Mouse (Mus musculus) megakaryocyte, embryonic 14.5 days (primary cell): Measurements from ENCODE around the gene B230217C12Rik. TPM values are rescaled to one million over a fixed set of nuclear protein-coding genes. Genes with fewer than 3 reads are reported as not detected.

Experiments
- H3K27me3 ChIP-seq: replicated peaks from 2 replicates; pipeline ENCODE3; 2012; ENCODE audit warnings: inconsistent platforms
- H3K36me3 ChIP-seq: replicated peaks from 2 replicates; pipeline ENCODE3; 2012; ENCODE audit warnings: low read length, inconsistent platforms, mixed read lengths
- H3K4me1 ChIP-seq: 2 replicates; pipeline ENCODE4 v1.6.1; 2012; ENCODE audit warnings: inconsistent platforms
- H3K4me3 ChIP-seq: replicated peaks from 2 replicates; pipeline ENCODE3; 2012; ENCODE audit warnings: moderate library complexity, mild to moderate bottlenecking, inconsistent platforms
- H3K9me3 ChIP-seq: 2 replicates; pipeline ENCODE4 v1.6.1; 2012; ENCODE audit warnings: inconsistent platforms
- FLI1 ChIP-seq: IDR thresholded peaks from 2 replicates; pipeline ENCODE4 v1.6.1; 2012; ENCODE audit warnings: low read length, inconsistent platforms, mixed read lengths
- GATA1 ChIP-seq: IDR thresholded peaks from 3 replicates; pipeline ENCODE4 v1.6.1; 2012; ENCODE audit warnings: mixed read lengths, low read length, inconsistent platforms, borderline replicate concordance
- polyA plus RNA-seq: library from polyadenylated mRNA; stranded (reverse); fragments of >175 nt; gene quantifications from 2 replicates; pipeline ENCODE4 v1.2.3, GENCODE M21; 2012; ENCODE audit warnings: low replicate concordance; ENCODE audit not compliant: insufficient read depth

B230217C12Rik gene
- polyA plus RNA-seq, 1 experiment = 1.7 TPM

DNA sequence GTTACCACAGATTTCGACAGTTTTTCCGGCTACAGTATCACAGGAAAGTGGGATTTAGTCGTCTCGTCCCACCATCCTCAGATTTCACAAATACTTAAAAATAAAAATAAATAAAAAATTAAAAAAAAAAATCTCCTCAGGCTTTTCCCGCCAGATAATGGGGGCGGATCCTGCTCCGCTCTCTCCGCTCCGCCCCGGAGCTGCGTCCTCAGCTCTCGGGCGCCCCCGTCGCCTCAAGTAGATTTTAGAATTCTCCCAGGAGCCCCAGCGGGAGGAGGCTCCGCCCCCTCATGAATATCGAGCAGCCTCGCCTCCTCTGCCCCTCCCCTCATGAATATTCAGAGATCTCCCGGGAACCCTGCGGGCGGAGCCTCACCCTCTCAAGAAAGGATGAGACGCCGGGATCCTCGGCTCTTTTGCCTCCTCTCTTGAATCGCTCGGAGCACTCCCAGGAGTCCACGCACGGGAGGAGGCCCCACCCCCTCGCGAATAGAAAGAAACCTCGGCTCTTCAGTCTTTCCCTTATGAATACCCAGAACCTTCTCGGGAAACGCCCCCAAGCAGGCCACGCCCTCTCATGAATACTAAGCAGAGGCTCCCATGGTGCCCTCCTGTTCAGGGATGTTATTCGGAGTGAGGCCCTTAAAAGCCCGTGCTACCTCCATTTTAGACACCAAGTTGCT, 43.5 kb downstream of the B230217C12Rik start, which contains the start of gene Fbxo47:
Gene Fbxo47, minus strand, starts transcription at position 237 of the 683 bp plus-strand sequence.
- H3K36me3 ChIP-seq = peaks cover 4% of the 10 kb centered on the region
- H3K4me3 ChIP-seq = peak within 1 kb of the TSS; percentile 92
- peaks cover 3% of the 10 kb centered on the region for H3K9me3 ChIP-seq
- peaks cover 23% of the 10 kb centered on the region; the same call in 1 of the 2 replicates for H3K4me1 ChIP-seq
- no peaks in the 10 kb centered on the region for H3K27me3 ChIP-seq
- TF ChIP-seq FLI1 = no peak

DNA sequence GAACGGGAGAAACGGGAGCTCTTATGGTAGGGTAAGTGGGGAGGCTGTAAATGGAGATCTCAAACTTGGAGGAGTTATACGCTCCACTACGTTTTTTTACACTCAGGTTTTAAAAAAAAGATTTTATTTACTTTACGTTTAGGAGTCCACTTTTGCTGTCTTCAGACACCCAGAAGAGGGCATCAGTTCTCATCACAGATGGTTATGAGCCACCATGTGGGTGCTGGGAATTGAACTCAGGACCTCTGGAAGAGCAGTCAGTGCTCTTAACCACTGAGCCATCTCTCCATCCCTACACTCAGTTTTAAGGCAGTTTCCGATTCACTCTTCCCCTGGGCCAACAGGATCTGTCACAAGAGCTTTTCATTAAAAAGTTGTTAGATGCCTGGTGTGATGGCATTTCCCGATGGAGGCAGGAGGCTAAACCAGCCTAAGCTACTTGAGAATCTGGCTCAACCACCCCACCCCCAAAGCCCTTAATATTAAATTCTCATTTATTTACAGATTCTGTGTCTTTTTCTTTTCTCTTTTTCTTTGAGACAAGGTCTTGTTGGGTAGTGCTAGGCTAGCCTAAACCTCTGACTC, 44.1 kb downstream of the B230217C12Rik start:
- TF ChIP-seq FLI1 (no peak), GATA1 (no peak)
- Histone ChIP-seq H3K36me3 (peaks cover 4% of the 10 kb centered on the region), H3K4me3 (peak overlapping the region; percentile 92), H3K9me3 (peaks cover 3% of the 10 kb centered on the region), H3K4me1 (peaks cover 25% of the 10 kb centered on the region; the same call in 1 of the 2 replicates), H3K27me3 (no peaks in the 10 kb centered on the region)

DNA sequence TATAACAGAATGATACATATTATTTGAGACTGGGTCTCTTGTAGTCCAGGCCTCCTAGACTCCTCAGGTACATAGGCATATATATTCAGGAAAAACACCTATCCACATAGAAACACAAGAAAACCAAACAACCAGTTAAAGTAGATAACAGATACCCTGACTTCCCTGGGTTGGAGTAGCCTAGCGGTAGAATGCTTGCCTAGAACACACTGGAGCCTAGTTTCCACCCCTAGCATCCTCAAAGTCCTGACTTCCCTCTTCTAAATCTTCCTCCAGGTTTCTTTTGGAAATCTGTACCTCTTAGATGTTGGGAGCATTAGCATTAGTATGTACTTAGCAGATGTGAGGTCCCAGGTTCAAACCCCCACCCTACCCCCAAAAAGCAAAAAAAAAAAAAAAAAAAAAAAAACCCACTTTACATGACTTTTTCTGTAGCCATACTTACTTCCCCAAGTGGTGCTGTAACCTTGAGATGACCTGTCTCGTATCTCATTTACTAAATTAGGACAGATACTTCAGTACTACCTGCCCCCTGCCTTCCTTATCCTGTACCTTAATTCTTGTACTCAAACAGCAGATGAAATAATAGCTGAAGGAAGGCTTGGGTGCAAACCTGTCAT, 44.8 kb downstream of the B230217C12Rik start:
- H3K4me1 ChIP-seq = peaks cover 26% of the 10 kb centered on the region; the same call in 1 of the 2 replicates
- H3K9me3 ChIP-seq = peaks cover 3% of the 10 kb centered on the region
- peaks cover 4% of the 10 kb centered on the region for H3K36me3 ChIP-seq
- no peaks in the 10 kb centered on the region for H3K27me3 ChIP-seq
- H3K4me3 ChIP-seq = no peak overlapping the region
- TF ChIP-seq GATA1 = no peak
- no peak for TF ChIP-seq FLI1

DNA sequence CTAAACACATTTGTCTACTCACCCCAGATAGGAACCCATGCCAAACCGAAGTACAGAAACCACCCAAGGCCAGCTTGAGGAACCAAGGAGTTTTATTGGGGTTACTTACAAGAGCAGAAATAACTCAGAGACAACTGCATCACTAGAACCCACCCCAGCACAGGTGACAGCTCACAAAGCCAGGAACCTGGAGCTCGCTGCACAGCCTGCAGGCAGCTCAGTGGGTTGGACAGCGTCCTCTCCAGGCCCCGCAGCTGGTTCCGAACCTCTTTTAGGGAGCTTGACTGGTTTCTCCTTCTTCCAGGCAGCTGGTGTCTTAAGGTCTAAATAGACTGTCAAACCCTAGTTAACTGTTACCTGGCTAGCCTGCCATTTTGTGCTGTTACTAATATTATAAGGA, 51.2 kb downstream of the B230217C12Rik start:
- TF ChIP-seq FLI1 = no peak
- no peak for TF ChIP-seq GATA1
- Histone ChIP-seq H3K36me3 (peaks cover 4% of the 10 kb centered on the region), H3K27me3 (peaks cover 7% of the 10 kb centered on the region), H3K4me3 (no peak overlapping the region), H3K4me1 (peaks cover 5% of the 10 kb centered on the region; the same call in 1 of the 2 replicates), H3K9me3 (peaks cover 14% of the 10 kb centered on the region)

Other genes starting within 250 kb of the B230217C12Rik start
- gene Epop, start 211.1 kb upstream of the B230217C12Rik start, polyA plus RNA-seq = 44.1 and 83.5 TPM in 2 replicates
- 8.6 TPM in 2 replicates for gene Mllt6, start 177.4 kb upstream of the B230217C12Rik start, polyA plus RNA-seq
- 0.45 TPM in 1 of 2 replicates, not detected in the other for gene Cisd3, start 155.0 kb upstream of the B230217C12Rik start, polyA plus RNA-seq
- gene Pcgf2, start 140.3 kb upstream of the B230217C12Rik start, polyA plus RNA-seq = 83.4 and 214 TPM in 2 replicates
- gene Psmb3, start 137.4 kb upstream of the B230217C12Rik start, polyA plus RNA-seq = 44.4 and 47.3 TPM in 2 replicates
- 31.7 and 36.8 TPM in 2 replicates for gene Pip4k2b, start 96.1 kb upstream of the B230217C12Rik start, polyA plus RNA-seq
- gene Cwc25, start 74.2 kb upstream of the B230217C12Rik start, polyA plus RNA-seq = 2.6 and 14.6 TPM in 2 replicates
- gene 1700001P01Rik, start 64.9 kb upstream of the B230217C12Rik start, polyA plus RNA-seq = not detected in 2 replicates
- 25.9 and 294 TPM in 2 replicates for gene Rpl23, start 58.3 kb upstream of the B230217C12Rik start, polyA plus RNA-seq
- 51.2 and 77.7 TPM in 2 replicates for gene Lasp1, start 41.8 kb upstream of the B230217C12Rik start, polyA plus RNA-seq
- gene Fbxo47, start 43.4 kb downstream of the B230217C12Rik start, polyA plus RNA-seq = not detected in 2 replicates
- 1.6 TPM in 1 of 2 replicates, not detected in the other for gene Plxdc1, start 145.7 kb downstream of the B230217C12Rik start, polyA plus RNA-seq
- 9.1 TPM in 1 of 2 replicates, not detected in the other for gene Arl5c, start 155.4 kb downstream of the B230217C12Rik start, polyA plus RNA-seq
- gene Cacnb1, start 182.3 kb downstream of the B230217C12Rik start, polyA plus RNA-seq = 1.4 and 2.8 TPM in 2 replicates
- gene Rpl19, start 185.9 kb downstream of the B230217C12Rik start, polyA plus RNA-seq = 275 and 2,598 TPM in 2 replicates
- gene Stac2, start 212.7 kb downstream of the B230217C12Rik start, polyA plus RNA-seq = 1.5 TPM in 1 of 2 replicates, not detected in the other